Mouse (Mus musculus) mouse trophoblast stem cell (cell line): ENCODE measurements at regions not wholly inside any gene's neighbourhood (a gene's known extent, or its start where the extent isn't known, plus 50 kb on each side); places are given as distances from the start of the nearest gene placed in this dataset.
"Not testable (repeated sequence)": the region's sequence is repeated elsewhere in the genome, so short reads cannot be mapped to it uniquely, and the experiment has no call there.

Experiments used
- in situ Hi-C, 2 experiments: fragments of 300-500 bp; cut with MseI, MboI; formaldehyde crosslinking; loops; 2 replicates in 1 of 2; 3 replicates in 1 of 2; pipeline ENCODE4 v1.15.1; 2025

DNA sequence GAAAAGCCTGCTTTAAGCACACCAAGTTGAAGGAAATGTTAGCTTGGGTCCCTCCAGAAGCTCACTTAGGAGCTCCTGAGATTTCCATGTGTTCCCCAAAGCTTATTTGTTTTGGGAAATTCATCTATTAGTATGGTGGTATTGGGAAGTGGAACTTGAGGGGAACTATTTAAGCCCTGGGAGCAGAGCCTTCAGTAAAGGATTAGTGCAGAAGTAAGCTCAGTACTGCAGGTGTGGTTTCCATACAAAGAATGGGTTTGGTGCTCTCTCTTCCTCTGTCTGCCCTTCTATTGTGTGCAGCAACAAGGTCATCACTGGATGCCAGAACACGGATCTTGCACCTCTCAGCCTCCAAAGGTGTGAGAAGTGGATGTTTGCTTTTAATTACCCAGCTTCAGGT lies 57.2 kb downstream of the Foxa2 start:
- in situ Hi-C loops = no loop called here

GRCm38 (mm10) chr2:147988586-147988985 lies 58.2 kb downstream of the Foxa2 start:
- in situ Hi-C loops = no loop called here

- in situ Hi-C loops = no loop called here
Measured at GRCm38 (mm10) chr2:147985261-147985575, 61.6 kb downstream of the Foxa2 start.

GRCm38 (mm10) chr2:147984547-147985260 lies 62.1 kb downstream of the Foxa2 start:
- in situ Hi-C loops = no loop called here

GRCm38 (mm10) chr2:147980929-147981479 lies 65.8 kb downstream of the Foxa2 start:
- in situ Hi-C loops = no loop called here

- in situ Hi-C loops = no loop called here
Measured at GRCm38 (mm10) chr2:147980408-147980807, 66.4 kb downstream of the Foxa2 start.

DNA sequence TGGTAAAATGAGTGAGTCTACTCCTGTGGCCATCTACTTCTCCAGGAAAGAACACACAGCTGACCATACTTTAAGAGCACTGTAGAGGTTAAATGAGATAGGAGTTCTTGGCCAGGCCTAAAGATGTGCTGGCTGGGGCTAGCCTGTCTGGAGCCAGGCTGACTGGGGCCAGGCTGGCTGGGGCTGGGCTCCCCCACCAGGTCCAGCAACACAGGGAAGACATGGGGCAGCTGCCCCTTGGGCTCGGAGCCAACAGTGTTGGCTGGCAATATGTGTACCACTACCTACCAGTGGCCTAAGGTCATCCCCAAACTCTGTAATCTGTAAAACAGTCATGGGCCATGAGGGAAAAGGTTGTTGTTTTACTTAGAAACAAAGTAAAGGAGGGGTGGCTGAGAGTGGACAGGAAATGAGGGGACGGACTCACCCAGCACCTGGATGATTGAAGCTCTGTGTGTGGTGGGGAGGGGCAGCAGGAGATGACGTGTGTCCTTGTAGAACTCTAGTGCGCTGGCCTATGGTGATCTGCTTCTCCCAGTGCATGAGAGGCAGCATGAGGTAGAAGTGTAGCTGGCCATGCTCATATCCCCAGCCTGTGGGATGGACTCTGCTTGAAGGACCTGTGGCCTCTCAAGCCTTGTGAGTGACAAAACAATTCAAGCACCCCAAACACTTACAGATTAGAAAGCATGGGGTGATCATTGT lies 67.0 kb downstream of the Foxa2 start:
- in situ Hi-C loops = no loop called here

- in situ Hi-C loops = no loop called here
Measured at GRCm38 (mm10) chr2:147979001-147979400, 67.8 kb downstream of the Foxa2 start.

- in situ Hi-C loops = no loop called here
Measured at GRCm38 (mm10) chr2:147974776-147975175, 72.0 kb downstream of the Foxa2 start.

DNA sequence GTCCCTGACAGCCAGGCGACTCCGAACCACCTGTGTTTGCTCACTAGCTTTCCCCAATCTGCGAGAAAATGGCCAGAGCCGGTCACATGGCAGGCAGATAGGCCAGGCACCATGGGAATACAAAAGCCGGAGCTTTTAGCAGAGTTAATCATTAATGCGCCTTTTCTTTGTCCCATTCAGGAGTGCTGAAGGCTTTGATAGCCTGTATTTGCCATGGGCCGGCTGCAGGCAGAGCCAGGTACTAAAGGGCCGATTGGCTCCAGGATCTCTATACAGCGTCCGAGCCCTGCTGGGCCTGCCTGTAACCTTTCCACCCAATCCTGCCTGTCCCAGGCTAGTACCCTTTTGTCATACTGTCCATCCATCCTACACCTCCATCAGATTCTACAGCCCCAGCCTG lies 78.1 kb downstream of the Foxa2 start:
- in situ Hi-C loops = no loop called here

DNA sequence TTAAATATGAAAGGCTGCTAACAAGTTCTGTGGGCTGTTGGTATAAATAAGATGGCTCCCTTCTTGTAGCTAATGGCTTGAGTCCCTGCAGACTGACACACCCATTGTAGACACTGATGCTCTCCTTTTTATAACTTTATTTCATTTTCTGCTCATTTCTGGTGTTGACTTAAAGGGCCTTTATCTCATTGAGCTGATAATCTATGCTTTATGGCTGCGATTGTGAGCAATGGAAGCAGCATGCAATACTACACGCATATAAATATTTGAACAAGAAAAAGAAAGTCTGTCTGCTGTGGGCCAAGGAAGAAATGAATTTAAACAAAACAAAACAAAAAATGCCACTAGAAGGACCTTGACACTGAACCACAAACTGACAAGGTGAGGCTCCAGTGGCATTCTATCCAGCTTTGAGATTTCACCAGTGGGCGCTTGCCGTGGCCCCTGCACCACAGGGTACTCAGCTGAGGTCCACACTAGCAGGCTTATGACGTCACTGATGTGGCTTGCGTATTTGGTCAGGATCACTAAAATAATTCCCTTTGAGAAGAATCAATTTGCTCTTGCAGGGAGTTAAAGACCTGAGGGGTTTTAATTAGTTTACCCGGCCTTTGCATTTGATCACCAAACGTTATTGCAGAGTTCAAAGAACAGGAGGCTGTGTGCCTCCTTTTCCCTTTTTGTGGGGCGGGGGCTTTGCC lies 78.8 kb downstream of the Foxa2 start:
- in situ Hi-C loops = no loop called here

GRCm38 (mm10) chr2:147963284-147963683 lies 83.5 kb downstream of the Foxa2 start:
- in situ Hi-C loops = not testable (repeated sequence)

- in situ Hi-C loops = no loop called here
Measured at GRCm38 (mm10) chr2:147961633-147962032, 85.1 kb downstream of the Foxa2 start.

GRCm38 (mm10) chr2:147954183-147954582 lies 92.6 kb downstream of the Foxa2 start:
- in situ Hi-C loops = no loop called here

GRCm38 (mm10) chr2:147951233-147951632 lies 95.5 kb downstream of the Foxa2 start:
- in situ Hi-C loops = no loop called here

- in situ Hi-C loops = no loop called here
Measured at GRCm38 (mm10) chr2:147944171-147945040, 102.4 kb downstream of the Foxa2 start.

GRCm38 (mm10) chr2:147942591-147942990 lies 104.2 kb downstream of the Foxa2 start:
- in situ Hi-C loops = no loop called here

GRCm38 (mm10) chr2:147941319-147941718 lies 105.5 kb downstream of the Foxa2 start:
- in situ Hi-C loops = no loop called here

- in situ Hi-C loops = no loop called here
Measured at GRCm38 (mm10) chr2:147932494-147932893, 114.3 kb downstream of the Foxa2 start.

DNA sequence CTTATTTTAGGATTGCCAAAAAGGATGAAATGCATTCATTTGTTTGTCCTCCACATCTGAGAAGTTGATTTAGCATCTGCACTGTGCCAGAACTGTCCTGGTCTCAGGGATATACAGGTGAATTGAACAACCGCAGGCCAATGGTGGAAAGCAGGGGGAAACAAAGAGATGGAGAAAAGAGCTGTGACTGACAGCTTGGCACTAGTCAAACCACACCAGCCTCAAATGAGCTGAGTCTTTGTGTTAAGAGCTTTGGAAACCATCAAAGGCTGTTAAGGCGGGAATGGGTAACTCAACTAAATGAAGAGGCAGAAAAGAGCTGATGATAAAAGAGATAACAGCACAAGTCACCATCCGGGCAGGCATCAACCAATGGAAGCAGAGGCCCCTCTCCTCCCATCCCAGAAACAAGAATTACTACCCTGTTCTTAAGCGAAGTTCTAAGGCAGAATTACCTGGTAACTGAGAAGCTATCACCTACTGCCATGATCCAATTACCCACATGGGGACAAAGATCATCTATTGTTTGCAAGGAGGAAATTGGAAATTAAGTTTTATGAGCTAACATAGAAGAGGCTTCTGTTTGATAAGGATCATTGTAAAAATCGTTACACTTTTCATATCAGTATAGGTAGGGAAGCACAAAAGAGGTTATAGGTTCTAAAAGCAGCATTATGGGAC lies 117.6 kb downstream of the Foxa2 start:
- in situ Hi-C loops = no loop called here
